Mouse (Mus musculus) right cerebral cortex, postnatal 10 days (tissue): ENCODE results near the gene Clstn2.

ENCODE experiments used
- DNase-seq, 2 experiments: peaks; one replicate each; pipeline ENCODE4 v3.0.0; 2021; ENCODE audit warnings: low spot score in 2 of 2

Clstn2 gene

DNA sequence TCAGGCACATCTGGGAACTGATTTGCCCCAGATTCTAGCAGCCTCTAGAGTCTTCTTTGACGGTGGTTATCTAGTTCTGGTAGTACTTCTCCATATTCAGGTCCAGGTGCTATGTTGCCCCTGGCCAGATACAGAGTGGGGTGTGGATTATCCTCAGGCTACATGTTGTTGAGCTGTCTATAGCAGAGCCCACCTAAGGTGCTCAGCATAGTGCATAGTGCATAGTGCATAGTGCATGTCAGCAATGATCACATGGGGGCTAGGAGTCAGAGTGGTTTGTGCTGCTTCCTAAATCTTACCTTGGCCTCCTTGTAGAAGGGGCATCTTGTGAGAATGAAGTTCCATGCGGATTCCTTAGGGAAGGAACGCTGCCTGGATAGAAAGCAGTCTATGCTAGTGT, 556.5 kb downstream of the Clstn2 start:
- DNase-seq: no peak

- DNase-seq: no peak
Measured at GRCm38 (mm10) chr9:97474896-97475295, 558.1 kb downstream of the Clstn2 start.

DNA sequence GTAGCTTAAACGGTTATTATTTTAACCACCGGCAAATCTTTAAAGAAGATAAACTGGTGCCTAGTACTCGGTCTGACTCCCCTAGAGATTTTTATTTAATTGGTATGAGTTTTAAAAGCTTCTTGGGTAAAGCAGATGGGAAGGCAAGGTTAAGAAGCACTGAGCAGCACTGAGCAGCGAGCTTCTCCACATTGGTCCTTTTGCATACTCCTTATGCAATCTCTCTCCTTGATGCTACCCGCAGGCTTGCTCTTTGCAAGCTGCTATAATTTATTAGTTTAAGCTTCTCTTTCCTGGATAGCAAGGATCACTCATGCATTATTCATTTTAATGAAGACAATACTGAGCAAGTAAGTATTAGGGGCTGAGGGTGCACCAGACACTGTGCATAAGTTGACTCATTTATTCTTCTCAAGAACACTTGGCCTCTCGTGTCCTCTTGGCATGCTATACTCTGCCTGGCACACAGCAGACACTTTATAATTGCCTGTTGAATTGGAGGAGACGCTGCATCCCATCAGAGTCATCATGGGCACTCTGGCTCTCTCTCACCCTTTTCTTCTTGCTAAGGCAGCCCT, 561.9 kb downstream of the Clstn2 start:
- no peak for DNase-seq

DNA sequence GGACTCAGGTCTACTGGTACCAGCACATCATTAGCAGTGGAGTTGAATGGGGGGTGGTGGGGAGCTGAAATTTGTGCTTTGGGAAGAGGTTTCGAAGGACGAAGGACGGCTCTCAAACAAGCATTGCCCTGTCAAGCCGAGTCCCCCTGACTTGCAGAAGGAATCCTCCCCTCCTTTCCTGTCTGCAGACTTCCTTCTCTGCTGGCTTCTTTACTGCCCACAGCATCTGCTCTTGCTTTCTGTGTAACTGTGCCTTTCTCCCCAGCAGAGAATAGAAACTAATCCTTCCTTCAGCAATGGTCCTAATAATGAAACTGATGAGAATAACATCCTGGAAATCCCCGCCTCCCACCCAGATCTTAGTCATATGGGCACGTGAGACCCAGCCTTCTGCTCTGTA, 572.5 kb downstream of the Clstn2 start:
- no peak for DNase-seq

GRCm38 (mm10) chr9:97459745-97460144, 573.2 kb downstream of the Clstn2 start:
- no peak for DNase-seq

- DNase-seq: no peak
Measured at GRCm38 (mm10) chr9:97449316-97450050, 583.5 kb downstream of the Clstn2 start.

DNA sequence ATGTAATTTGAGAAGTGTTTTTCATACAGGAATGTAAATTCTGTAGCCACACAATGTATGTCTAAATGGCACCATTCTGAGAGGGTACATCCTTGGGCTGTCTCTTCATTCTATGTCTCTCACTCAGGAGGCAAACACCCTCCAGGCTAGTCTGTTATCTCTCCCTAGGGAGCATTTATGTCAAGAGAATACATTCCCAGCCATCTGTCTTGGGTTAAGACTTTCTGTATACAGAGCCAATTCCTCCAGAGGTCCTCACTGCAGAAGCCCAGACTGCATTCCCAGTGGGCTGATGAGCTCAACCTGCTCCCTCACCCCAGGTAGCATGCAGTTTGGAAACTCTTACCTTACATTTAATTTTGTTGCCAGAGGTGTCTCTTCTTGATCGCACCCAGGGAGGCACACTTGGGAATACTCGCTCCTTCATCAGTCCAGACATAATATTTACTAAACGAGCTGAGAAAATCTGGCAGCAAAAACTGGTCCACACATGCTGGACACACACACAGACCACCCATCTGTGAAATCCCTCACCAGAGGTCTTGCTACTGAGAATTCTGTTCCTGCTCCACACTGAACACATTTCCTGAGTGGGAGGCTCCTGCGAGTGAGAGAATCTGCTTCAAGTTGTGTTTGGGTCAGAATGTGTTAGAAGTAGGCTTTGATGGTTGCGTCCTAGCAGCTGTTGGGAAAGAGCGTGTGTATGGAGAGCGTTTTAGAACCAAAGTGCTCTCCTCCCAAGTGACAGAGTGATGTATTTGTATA, 592.9 kb downstream of the Clstn2 start:
- peak in 1 of 2 experiments; percentile 54 for DNase-seq

- no peak for DNase-seq
Measured at GRCm38 (mm10) chr9:97434666-97435065, 598.3 kb downstream of the Clstn2 start.

- DNase-seq: no peak
Measured at GRCm38 (mm10) chr9:97429885-97430449, 603.0 kb downstream of the Clstn2 start.

DNA sequence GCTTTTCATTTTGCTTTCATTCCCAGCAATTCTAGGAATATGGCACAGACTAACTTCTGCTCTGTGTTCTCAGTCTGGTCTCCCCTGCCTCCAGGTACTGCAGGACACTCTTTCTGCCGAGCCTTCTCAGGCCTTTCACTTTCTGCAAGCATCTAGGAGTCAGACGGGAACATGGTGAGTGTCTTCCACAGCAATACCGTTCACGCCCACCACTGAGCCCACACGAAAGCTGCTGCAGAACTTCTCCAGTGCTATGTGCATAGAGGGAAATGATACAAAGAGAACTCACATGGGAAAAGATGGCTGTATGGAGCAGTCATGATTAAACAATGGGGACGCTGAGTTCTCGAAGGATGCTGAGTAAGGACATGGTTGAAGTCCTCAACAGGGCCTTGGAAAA, 604.9 kb downstream of the Clstn2 start:
- peak in 1 of 2 experiments; percentile 54 for DNase-seq

GRCm38 (mm10) chr9:97420896-97421295, 612.1 kb downstream of the Clstn2 start:
- DNase-seq: no peak

DNA sequence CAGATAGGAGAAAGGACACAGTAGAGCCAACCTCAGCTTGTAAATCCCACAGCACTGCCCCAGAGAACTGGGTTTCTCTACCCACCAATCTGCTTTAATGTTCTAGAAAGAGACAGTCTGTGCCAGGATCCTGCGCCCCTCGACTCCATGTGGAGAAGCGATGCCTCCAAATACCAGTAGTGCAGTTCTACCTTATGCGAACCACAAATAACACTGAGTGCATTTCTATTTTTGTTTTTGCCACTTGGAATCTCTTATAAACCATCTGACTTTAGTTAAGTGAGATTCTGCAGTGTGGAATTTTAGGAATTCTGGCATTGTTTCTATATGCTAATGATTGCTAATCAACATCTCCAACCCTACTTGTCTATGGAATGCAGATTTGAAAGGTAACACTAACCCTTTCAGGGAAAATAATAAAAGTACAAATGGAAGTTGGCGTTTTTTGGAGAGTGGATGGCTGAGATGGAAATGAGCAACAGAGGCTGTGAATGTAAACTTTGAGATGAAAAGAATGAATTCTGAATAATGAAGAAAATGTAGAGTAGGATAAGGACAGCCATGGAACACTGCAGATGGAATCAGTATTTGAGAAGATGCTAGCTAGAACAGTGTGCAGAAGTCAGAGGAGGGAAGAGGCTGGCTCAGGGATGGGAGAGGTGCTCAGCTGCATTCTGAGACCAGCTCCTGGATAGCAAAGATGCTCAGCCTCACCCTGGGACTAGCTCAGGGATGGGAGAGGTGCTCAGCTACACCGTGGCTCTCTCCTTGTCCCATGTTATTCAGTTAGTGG, 617.9 kb downstream of the Clstn2 start:
- DNase-seq: peak; percentile 37 to 44

- DNase-seq: no peak
Measured at GRCm38 (mm10) chr9:97408142-97408541, 624.8 kb downstream of the Clstn2 start.
